In genomic region chr16:22038554-22038953, GRCm38 (mm10) we compare ENCODE assay signal across 32 mouse cellular contexts. TPM values are rescaled to one million over a fixed set of nuclear protein-coding genes. Genes with fewer than 3 reads are reported as not detected.
"Had no signal": no experiment of that assay in that cellular context is flagged by ENCODE, and none has a peak within 500 bp of the region (broad histone marks: within the 10 kb centered on the region; RNA-seq: fewer than 3 reads in every experiment).

No protein-coding gene starts in this region.

- ATAC-seq: hindbrain, embryonic 16.5 days; inflammation-experienced regulatory T-cells, adult 6 months; intestine, embryonic 15.5 days had no signal

- H3K4me2 ChIP-seq: heart, embryonic 12.5 days; hindbrain, embryonic 12.5 days; hindbrain, embryonic 14.5 days; intestine, embryonic 15.5 days; kidney, embryonic 15.5 days; limb, embryonic 12.5 days; liver, embryonic 11.5 days; liver, embryonic 13.5 days; liver, embryonic 15.5 days had no signal

- H3K4me3 ChIP-seq: gastrocnemius, adult 2 months; heart, embryonic 10.5 days; heart, embryonic 12.5 days; hindbrain, embryonic 10.5 days; hindbrain, embryonic 12.5 days; intestine, embryonic 15.5 days; kidney, embryonic 15.5 days; layer of hippocampus, adult 2 months; left cerebral cortex, adult 2 months; limb, embryonic 10.5 days; limb, embryonic 12.5 days; liver, embryonic 13.5 days; liver, embryonic 15.5 days had no signal

- H3K9ac ChIP-seq: heart, embryonic 12.5 days; hindbrain, embryonic 12.5 days; hindbrain, embryonic 14.5 days; intestine, embryonic 15.5 days; kidney, embryonic 15.5 days; limb, embryonic 12.5 days; liver, embryonic 13.5 days; liver, embryonic 15.5 days had no signal

- H3K27ac ChIP-seq: gastrocnemius, adult 2 months; heart, embryonic 10.5 days; hindbrain, embryonic 10.5 days; hindbrain, embryonic 12.5 days; hindbrain, embryonic 14.5 days; intestine, embryonic 15.5 days; kidney, embryonic 15.5 days; kidney, postnatal 0 days; layer of hippocampus, adult 2 months; left cerebral cortex, adult 2 months; limb, embryonic 10.5 days; limb, embryonic 12.5 days; liver, embryonic 13.5 days; liver, embryonic 15.5 days had no signal

- H3K9me3 ChIP-seq: heart, embryonic 10.5 days; heart, embryonic 12.5 days; hindbrain, embryonic 10.5 days; hindbrain, embryonic 12.5 days; intestine, embryonic 15.5 days; kidney, embryonic 15.5 days; limb, embryonic 10.5 days; limb, embryonic 12.5 days; liver, embryonic 13.5 days; liver, embryonic 15.5 days had no signal

- H3K4me1 ChIP-seq: heart, embryonic 10.5 days; heart, embryonic 12.5 days; hindbrain, embryonic 10.5 days; hindbrain, embryonic 12.5 days; intestine, embryonic 15.5 days; kidney, embryonic 15.5 days; limb, embryonic 10.5 days; limb, embryonic 12.5 days; liver, embryonic 13.5 days; liver, embryonic 15.5 days had no signal

- H3K27me3 ChIP-seq: heart, embryonic 12.5 days; hindbrain, embryonic 12.5 days; intestine, embryonic 15.5 days; kidney, embryonic 15.5 days; limb, embryonic 12.5 days; liver, embryonic 13.5 days; liver, embryonic 15.5 days had no signal

- DNase-seq: gastrocnemius, adult 2 months; gastrocnemius, postnatal 10 days; gastrocnemius, postnatal 25 days; heart, postnatal 10 days; heart, postnatal 4 days; kidney, adult 11 months; kidney, adult 2 months; kidney, adult 9 months; kidney, postnatal 14 days; kidney, postnatal 36 days; layer of hippocampus, postnatal 36 days; liver; liver, embryonic 13.5 days had no signal

RNA-seq across cellular contexts. Expression of gene Liph, which starts 43.1 kb away (rescaled TPM):
- total RNA-seq: gastrocnemius, adult 2 months; gastrocnemius, postnatal 25 days; granulocyte monocyte progenitor cell, adult 5-6 weeks; heart, adult 8-10 months; heart, postnatal 25 days had no signal
